Mouse (Mus musculus) cerebellum, postnatal 10 days (tissue): Measurements from ENCODE around the gene Acadvl.
A peak's percentile ranks its signal among the peaks of the same experiment; 100 is the strongest.

ENCODE experiments used
- DNase-seq, 2 experiments: peaks; one replicate each; pipeline ENCODE4 v3.0.0; 2021; ENCODE audit warnings: mixed read lengths in 2 of 2

Acadvl gene

GRCm38 (mm10) chr11:69976271-69976670 lies 38.9 kb downstream of the Acadvl start:
- no peak for DNase-seq

GRCm38 (mm10) chr11:69974907-69975306 lies 40.3 kb downstream of the Acadvl start:
- DNase-seq, result no peak

DNA sequence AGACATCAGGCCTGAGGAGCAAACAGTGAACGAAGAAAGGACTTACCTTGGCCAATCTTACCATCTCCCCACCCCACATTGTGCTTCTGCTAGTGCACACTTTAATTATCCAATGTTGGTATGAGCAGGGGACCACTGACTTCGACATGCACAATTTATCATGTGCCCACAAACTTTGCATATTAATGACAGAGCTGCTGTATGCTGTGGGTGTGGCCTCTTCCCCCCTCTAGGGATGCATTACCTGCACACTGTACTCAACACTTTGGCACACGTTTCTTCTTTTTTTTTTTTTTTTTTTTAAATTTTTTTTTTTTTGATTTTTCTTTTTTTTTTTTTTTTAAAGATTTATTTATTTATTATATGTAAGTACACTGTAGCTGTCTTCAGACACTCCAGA lies 44.4 kb downstream of the Acadvl start:
- no peak for DNase-seq

DNA sequence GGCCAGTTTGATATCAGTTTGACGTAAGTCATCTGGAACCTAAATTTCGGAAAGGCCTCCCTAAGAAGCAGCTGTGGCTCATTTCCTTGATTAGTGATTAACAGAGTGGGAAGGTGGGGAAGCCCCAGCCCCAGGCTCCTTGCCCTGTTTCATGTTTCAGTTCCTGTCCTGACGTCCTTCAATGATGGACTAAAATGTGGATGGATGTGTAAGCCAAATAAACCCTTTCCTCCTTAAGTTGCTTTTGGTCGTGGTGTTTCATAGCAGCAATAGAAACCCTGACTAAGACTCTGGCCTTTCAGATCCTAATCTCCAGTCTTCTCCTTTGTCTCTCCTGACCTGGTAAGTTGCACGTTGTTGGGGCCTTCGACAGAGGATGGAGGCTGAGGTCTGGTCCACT lies 45.0 kb downstream of the Acadvl start:
- no peak for DNase-seq

DNA sequence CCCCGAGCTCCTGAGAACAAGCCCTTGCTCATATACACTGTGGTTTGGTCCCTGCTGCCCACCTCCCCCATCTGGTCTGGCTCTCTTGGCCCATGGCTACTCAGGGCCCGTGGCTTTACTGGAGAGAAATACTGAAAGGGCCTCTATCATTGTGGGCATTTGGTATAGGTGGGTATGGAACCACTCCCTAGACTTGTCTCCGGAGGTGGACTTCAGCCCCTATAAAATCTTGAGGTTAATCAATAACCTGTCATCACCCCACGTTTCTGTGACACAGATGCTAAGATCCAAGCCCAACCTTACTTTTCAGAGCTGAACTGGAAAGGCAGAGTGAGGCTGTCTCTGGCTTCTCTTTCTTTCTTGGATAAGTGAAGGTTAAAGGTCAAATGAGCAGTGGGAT lies 46.4 kb downstream of the Acadvl start:
- no peak for DNase-seq

GRCm38 (mm10) chr11:69966860-69967517 lies 48.2 kb downstream of the Acadvl start:
- no peak for DNase-seq

GRCm38 (mm10) chr11:69966006-69966859 lies 49.0 kb downstream of the Acadvl start:
- peak; percentile 36 to 44 for DNase-seq

DNA sequence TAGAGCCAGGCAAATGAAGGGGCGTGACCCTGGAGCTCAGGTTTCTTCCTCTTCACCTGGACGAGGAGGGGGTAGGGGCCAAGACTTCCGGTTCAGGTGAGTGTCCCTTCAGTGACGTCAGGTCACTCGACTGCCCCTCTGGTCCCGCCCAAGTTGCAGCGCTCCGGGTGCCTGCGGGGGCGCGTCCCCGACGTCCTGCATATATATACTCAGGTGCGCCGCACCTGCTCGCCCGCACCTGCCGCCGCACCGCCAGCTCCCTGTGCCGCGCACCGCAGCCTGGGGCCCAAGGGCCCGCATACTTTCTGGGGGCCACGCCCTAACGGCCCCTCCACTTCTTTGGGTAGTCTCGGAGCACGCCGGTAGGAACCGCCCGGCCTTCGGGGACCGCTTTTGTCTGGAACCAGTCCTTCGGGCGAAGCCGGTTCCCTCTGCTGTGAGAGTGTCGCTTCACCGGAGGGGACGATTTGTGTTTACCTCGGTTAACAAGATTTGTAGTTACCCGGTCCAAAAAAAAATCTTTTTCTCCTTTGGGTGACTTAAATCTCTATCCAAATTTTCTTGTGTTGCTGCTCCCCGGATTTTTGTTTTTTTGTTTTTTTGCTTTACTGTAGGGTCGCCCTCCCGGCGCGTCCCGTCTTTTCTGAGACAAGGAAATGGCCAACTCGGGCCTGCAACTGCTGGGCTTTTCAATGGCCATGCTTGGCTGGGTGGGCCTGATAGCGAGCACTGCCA lies 49.8 kb downstream of the Acadvl start:
- DNase-seq, result no peak

GRCm38 (mm10) chr11:69964650-69965270 lies 50.5 kb downstream of the Acadvl start, which contains the start of gene Cldn7:
Cldn7 (plus strand) TSS chr11:69964779.
- no peak for DNase-seq

DNA sequence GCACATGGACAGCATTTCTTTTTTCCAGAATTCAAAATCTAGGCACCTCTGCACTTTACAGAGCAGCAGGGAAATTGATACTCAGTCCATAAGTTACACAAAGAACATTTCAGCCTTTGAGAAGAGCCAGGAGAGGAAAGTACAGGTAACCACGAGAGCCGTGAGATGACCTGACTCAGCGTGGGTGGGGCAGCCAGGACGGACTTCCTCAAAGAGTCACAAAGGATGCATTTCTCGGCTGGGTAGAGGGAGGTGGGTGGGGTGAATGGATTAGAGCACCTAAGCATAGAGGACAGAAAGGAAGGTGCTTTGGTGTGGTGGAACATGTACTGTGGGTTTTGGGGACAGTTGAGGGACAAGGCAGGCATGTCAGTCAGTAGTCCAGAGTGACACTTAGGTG lies 53.4 kb downstream of the Acadvl start:
- DNase-seq, result no peak

DNA sequence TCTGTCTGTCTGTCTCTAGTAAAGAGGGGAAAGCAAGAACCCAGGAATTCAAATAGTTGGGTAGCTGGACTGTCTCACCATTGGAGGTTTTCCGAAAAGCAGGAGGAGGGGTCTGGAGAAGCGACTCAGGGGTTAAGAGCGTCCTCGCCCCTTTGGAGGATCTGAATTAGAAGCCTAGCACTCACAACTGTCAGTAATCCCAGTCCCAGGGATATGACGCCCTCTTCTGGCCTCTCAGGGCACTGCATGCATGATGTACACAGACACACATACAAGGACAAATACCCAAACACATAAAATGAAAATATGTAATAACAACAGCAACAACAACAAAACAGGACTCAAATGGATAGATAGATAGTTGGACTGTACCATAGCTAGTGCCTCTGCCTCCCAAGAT lies 54.6 kb downstream of the Acadvl start:
- no peak for DNase-seq
